Mouse (Mus musculus): Measurements from ENCODE around the gene Cyp2w1.

DNA sequence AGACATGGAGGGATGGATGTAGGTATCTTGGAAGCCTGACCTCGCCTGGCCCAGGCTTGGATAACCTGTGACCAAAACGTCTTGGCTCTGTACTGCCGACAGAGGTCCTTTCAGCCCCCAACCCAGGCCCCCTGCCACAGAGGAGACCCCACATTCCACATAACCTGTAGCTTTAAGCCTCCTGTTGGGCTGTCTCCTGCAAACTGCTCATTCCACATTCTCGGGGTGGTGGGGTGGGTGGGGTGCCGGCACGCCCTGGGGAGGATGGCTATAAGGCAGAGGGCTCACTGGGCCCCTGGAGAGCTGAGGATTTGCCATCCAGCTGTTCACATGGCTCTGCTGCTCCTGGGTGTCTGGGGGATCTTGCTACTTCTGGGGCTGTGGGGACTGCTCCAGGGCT is at the start of gene Cyp2w1:
- TF ChIP-seq POLR2A (IDR thresholded peaks at IDR 0.05; ENCODE audit: low read depth, low read length): no peak
- no peak for TF ChIP-seq CTCF (IDR thresholded peaks at IDR 0.05; ENCODE audit: extremely low read depth, insufficient read length, insufficient replicate concordance, low read depth, low read length)
